In the genomic region with DNA sequence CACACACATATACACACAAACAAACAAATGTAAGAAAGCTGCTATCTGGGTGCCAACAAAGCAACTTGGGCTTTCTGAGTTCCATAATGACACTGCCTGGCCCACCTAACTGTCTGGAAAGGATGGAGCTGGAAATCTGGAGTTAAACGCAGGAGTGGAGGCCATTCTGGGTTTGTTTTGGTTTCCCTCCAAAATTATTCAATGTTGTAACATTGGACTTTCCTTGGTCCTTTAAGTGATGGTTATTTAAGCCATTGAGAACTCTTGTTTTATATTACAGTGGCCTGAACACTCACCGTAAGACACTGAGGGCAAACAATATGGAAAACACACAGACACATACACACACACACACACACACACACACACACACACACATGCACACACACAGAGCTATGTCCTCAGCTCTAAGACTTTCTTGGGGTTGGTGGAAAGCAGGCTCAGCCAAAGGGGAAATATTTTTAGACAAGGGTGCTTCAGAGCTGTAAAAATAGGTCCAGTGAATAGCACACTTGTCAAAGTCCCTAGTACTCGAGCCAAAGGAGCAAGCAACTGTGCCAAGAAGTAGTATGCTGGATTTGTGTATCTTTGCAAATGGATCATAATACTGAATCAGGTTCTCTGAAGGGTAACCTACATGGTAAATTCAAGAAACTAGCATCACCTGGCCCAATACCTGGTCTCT, we compare ENCODE assay signal across 14 mouse cellular contexts. TPM values are rescaled to one million over a fixed set of nuclear protein-coding genes. Genes with fewer than 3 reads are reported as not detected.
DNase-seq lines count a peak whose midpoint lies in the region; ATAC-seq lines count a peak whose summit lies in the region.
"Had no signal": no experiment of that assay in that cellular context is flagged by ENCODE, and none has a peak within 500 bp of the region (broad histone marks: within the 10 kb centered on the region; RNA-seq: fewer than 3 reads in every experiment).

No protein-coding gene starts in this region.

- intact Hi-C loops in gastrocnemius, postnatal 36 days (cut with DNase I): no loop called here

- H3K9me3 ChIP-seq in embryonic facial prominence, embryonic 15.5 days (replicated peaks): no peaks in the 10 kb centered on the region
- H3K9me3 ChIP-seq in heart, embryonic 13.5 days: peaks cover 2% of the 10 kb centered on the region; the same call in 1 of the 2 replicates
- no peaks in the 10 kb centered on the region; the same call in 1 of the 2 replicates for H3K9me3 ChIP-seq in lung, embryonic 16.5 days (ENCODE audit: control insufficient read depth, low read length)
- H3K9me3 ChIP-seq in forebrain, embryonic 14.5 days (replicated peaks; ENCODE audit: control insufficient read depth, low read length): no peaks in the 10 kb centered on the region
- no peaks in the 10 kb centered on the region for H3K9me3 ChIP-seq in hindbrain, embryonic 11.5 days (ENCODE audit: control insufficient read depth, low read length)
- H3K9me3 ChIP-seq: hindbrain, embryonic 12.5 days had no signal

- 0 out of 2 replicates have a peak overlapping the region, but pooled peaks have one; percentile 2 for H3K27ac ChIP-seq in embryonic facial prominence, embryonic 15.5 days (replicated peaks)
- H3K27ac ChIP-seq in heart, embryonic 13.5 days (replicated peaks): peak overlapping the region; percentile 79
- H3K27ac ChIP-seq in lung, embryonic 16.5 days (ENCODE audit: low read length): peak overlapping the region; percentile 64
- no peak overlapping the region for H3K27ac ChIP-seq in forebrain, embryonic 14.5 days (ENCODE audit: low read depth, low read length)
- H3K27ac ChIP-seq in hindbrain, embryonic 11.5 days (ENCODE audit: low read depth, low read length): no peak overlapping the region
- H3K27ac ChIP-seq: hindbrain, embryonic 12.5 days; layer of hippocampus, adult 2 months; liver, embryonic 14.5 days had no signal

- no peaks in the 10 kb centered on the region for H3K27me3 ChIP-seq in embryonic facial prominence, embryonic 15.5 days
- no peaks in the 10 kb centered on the region for H3K27me3 ChIP-seq in heart, embryonic 13.5 days (replicated peaks)
- no peaks in the 10 kb centered on the region for H3K27me3 ChIP-seq in lung, embryonic 16.5 days (ENCODE audit: control insufficient read depth, insufficient read depth, low read depth, low read length)
- H3K27me3 ChIP-seq in forebrain, embryonic 14.5 days (replicated peaks; ENCODE audit: control insufficient read depth, insufficient read depth, low read length): no peaks in the 10 kb centered on the region
- no peaks in the 10 kb centered on the region for H3K27me3 ChIP-seq in hindbrain, embryonic 11.5 days (ENCODE audit: control insufficient read depth, insufficient read depth, low read length)

- DNase-seq in gastrocnemius, adult 18-20 months (ENCODE audit: low spot score): peak; percentile 56
- no peak for DNase-seq in gastrocnemius, postnatal 36 days
- no peak for DNase-seq in forebrain, embryonic 14.5 days (ENCODE audit: low spot score)
- DNase-seq in hindbrain, embryonic 11.5 days (ENCODE audit: low spot score): no peak
- DNase-seq in Muller cell, postnatal 12 days (ENCODE audit: inconsistent ontology term): no peak
- DNase-seq: adrenal gland, adult 8-10 months; midbrain, embryonic 14.5 days; thymus, adult 2 months had no signal

- H3K4me3 ChIP-seq in embryonic facial prominence, embryonic 15.5 days (replicated peaks): no peak overlapping the region
- H3K4me3 ChIP-seq in heart, embryonic 13.5 days: no peak overlapping the region
- H3K4me3 ChIP-seq in lung, embryonic 16.5 days (ENCODE audit: low read length): no peak overlapping the region
- H3K4me3 ChIP-seq in forebrain, embryonic 14.5 days (ENCODE audit: low read depth, low read length): no peak overlapping the region
- H3K4me3 ChIP-seq in hindbrain, embryonic 11.5 days (ENCODE audit: low read depth, low read length): no peak overlapping the region
- H3K4me3 ChIP-seq: hindbrain, embryonic 12.5 days; layer of hippocampus, adult 2 months had no signal

- WGBS in embryonic facial prominence, embryonic 15.5 days: 73% methylated on average over 3 of the region's 3 CpGs
- 68% methylated on average over 3 of the region's 3 CpGs for WGBS in heart, embryonic 13.5 days
- WGBS in lung, embryonic 16.5 days: 52% methylated on average over 3 of the region's 3 CpGs
- WGBS in forebrain, embryonic 14.5 days: 82% methylated on average over 3 of the region's 3 CpGs
- 93% methylated on average over 3 of the region's 3 CpGs for WGBS in hindbrain, embryonic 11.5 days

- no peak for ATAC-seq in embryonic facial prominence, embryonic 15.5 days (ENCODE audit: insufficient number of reproducible peaks, low FRiP score, low TSS enrichment, low read depth)
- ATAC-seq in heart, embryonic 13.5 days (ENCODE audit: extremely low read depth, insufficient number of reproducible peaks, low FRiP score, low TSS enrichment): no peak
- ATAC-seq in lung, embryonic 16.5 days (ENCODE audit: low read depth): peak; percentile 53
- ATAC-seq in forebrain, embryonic 14.5 days: no peak
- ATAC-seq in hindbrain, embryonic 11.5 days (ENCODE audit: low FRiP score): no peak

- H3K9ac ChIP-seq in embryonic facial prominence, embryonic 15.5 days: no peak overlapping the region
- no peak overlapping the region for H3K9ac ChIP-seq in heart, embryonic 13.5 days
- H3K9ac ChIP-seq in lung, embryonic 16.5 days (ENCODE audit: low read length): no peak overlapping the region
- H3K9ac ChIP-seq in forebrain, embryonic 14.5 days (ENCODE audit: low read length): no peak overlapping the region
- no peak overlapping the region for H3K9ac ChIP-seq in hindbrain, embryonic 11.5 days (ENCODE audit: low read depth, low read length)
- H3K9ac ChIP-seq: hindbrain, embryonic 12.5 days; liver, embryonic 14.5 days had no signal

- no peak overlapping the region for H3K4me2 ChIP-seq in embryonic facial prominence, embryonic 15.5 days (replicated peaks)
- peak overlapping the region; percentile 12; the same call in 1 of the 2 replicates for H3K4me2 ChIP-seq in heart, embryonic 13.5 days
- 0 out of 2 replicates have a peak overlapping the region, but pooled peaks have one; percentile 2 for H3K4me2 ChIP-seq in lung, embryonic 16.5 days (ENCODE audit: low read depth, low read length)
- no peak overlapping the region for H3K4me2 ChIP-seq in forebrain, embryonic 14.5 days (ENCODE audit: low read length)
- no peak overlapping the region for H3K4me2 ChIP-seq in hindbrain, embryonic 11.5 days (replicated peaks; ENCODE audit: low read depth, low read length)
- H3K4me2 ChIP-seq: hindbrain, embryonic 12.5 days had no signal

- peaks cover 11% of the 10 kb centered on the region for H3K4me1 ChIP-seq in embryonic facial prominence, embryonic 15.5 days
- H3K4me1 ChIP-seq in heart, embryonic 13.5 days: peaks cover 66% of the 10 kb centered on the region
- H3K4me1 ChIP-seq in lung, embryonic 16.5 days (replicated peaks; ENCODE audit: control insufficient read depth, insufficient read depth, low read length): peaks cover 31% of the 10 kb centered on the region
- 0 out of 2 replicates have a peak, but pooled peaks cover 5% of the 10 kb centered on the region for H3K4me1 ChIP-seq in forebrain, embryonic 14.5 days (ENCODE audit: control insufficient read depth, insufficient read depth, low read length)
- H3K4me1 ChIP-seq in hindbrain, embryonic 11.5 days (replicated peaks; ENCODE audit: control insufficient read depth, insufficient read depth, low read length): 0 out of 2 replicates have a peak, but pooled peaks cover 2% of the 10 kb centered on the region

- H3K36me3 ChIP-seq in embryonic facial prominence, embryonic 15.5 days: peaks cover 7% of the 10 kb centered on the region; the same call in 1 of the 2 replicates
- H3K36me3 ChIP-seq in heart, embryonic 13.5 days: peaks cover 48% of the 10 kb centered on the region
- peaks cover 13% of the 10 kb centered on the region for H3K36me3 ChIP-seq in lung, embryonic 16.5 days (ENCODE audit: control insufficient read depth, insufficient read depth, low read length)
- H3K36me3 ChIP-seq in forebrain, embryonic 14.5 days (ENCODE audit: control insufficient read depth, insufficient read depth, low read length): no peaks in the 10 kb centered on the region
- H3K36me3 ChIP-seq in hindbrain, embryonic 11.5 days (ENCODE audit: control insufficient read depth, insufficient read depth, low read length): no peaks in the 10 kb centered on the region
- H3K36me3 ChIP-seq: hindbrain, embryonic 12.5 days had no signal

RNA-seq across cellular contexts. Expression of a gene that starts 5.4 kb away (rescaled TPM):
- 100 to 1,000 TPM; 157 to 189 TPM for total RNA-seq in gastrocnemius, adult 18-20 months (2021)
- 100 to 1,000 TPM; 176 to 189 TPM for total RNA-seq in gastrocnemius, postnatal 36 days (2021)
- 101 and 108 TPM in 2 replicates for polyA plus RNA-seq in embryonic facial prominence, embryonic 15.5 days (2015; fragmentation: Nextera tagmentation; extraction: Ambion mirVana)
- polyA plus RNA-seq in heart, embryonic 13.5 days (2015; fragmentation: Nextera tagmentation; extraction: Ambion mirVana): 138 and 145 TPM in 2 replicates
- 121 and 123 TPM in 2 replicates for polyA plus RNA-seq in lung, embryonic 16.5 days (2015; fragmentation: Nextera tagmentation; extraction: Ambion mirVana)
- 31.1 and 34.1 TPM in 2 replicates for polyA plus RNA-seq in forebrain, embryonic 14.5 days (2014; fragmentation: Nextera tagmentation; extraction: Ambion mirVana)
- polyA plus RNA-seq in hindbrain, embryonic 11.5 days (2014; fragmentation: Nextera tagmentation; extraction: Ambion mirVana): 60.4 and 63.6 TPM in 2 replicates

RNA-seq across cellular contexts. Expression of a gene that starts 36.5 kb away (rescaled TPM):
- total RNA-seq in gastrocnemius, adult 18-20 months (2021): 10 to 100 TPM; 14.8 to 16.5 TPM
- 10 to 100 TPM; 11.1 to 11.6 TPM for total RNA-seq in gastrocnemius, postnatal 36 days (2021)
- 1.5 and 1.7 TPM in 2 replicates for polyA plus RNA-seq in embryonic facial prominence, embryonic 15.5 days (2015; fragmentation: Nextera tagmentation; extraction: Ambion mirVana)
- 9.6 and 10.5 TPM in 2 replicates for polyA plus RNA-seq in heart, embryonic 13.5 days (2015; fragmentation: Nextera tagmentation; extraction: Ambion mirVana)
- polyA plus RNA-seq in lung, embryonic 16.5 days (2015; fragmentation: Nextera tagmentation; extraction: Ambion mirVana): 1.6 and 2.7 TPM in 2 replicates
- polyA plus RNA-seq in forebrain, embryonic 14.5 days (2014; fragmentation: Nextera tagmentation; extraction: Ambion mirVana): 3.4 and 5.0 TPM in 2 replicates
- 1.6 and 3.0 TPM in 2 replicates for polyA plus RNA-seq in hindbrain, embryonic 11.5 days (2014; fragmentation: Nextera tagmentation; extraction: Ambion mirVana)

Comparison
In these comparisons a context has a peak if more than half of its experiments do, and no peak if none do; other contexts are left out.
1. H3K27ac ChIP-seq: peak in embryonic facial prominence, embryonic 15.5 days (single experiment), heart, embryonic 13.5 days (single experiment) and lung, embryonic 16.5 days (single experiment); none in forebrain, embryonic 14.5 days (single experiment) and hindbrain, embryonic 11.5 days (single experiment).
2. H3K4me2 ChIP-seq: peak in heart, embryonic 13.5 days (single experiment) and lung, embryonic 16.5 days (single experiment); none in embryonic facial prominence, embryonic 15.5 days (single experiment), forebrain, embryonic 14.5 days (single experiment) and hindbrain, embryonic 11.5 days (single experiment).